Mouse (Mus musculus): ENCODE measurements around the gene Mageh1.
A peak's percentile ranks its signal among the peaks of the same experiment; 100 is the strongest.
"Not testable (repeated sequence)": the region's sequence is repeated elsewhere in the genome, so short reads cannot be mapped to it uniquely, and the experiment has no call there.

Mageh1 gene

DNA sequence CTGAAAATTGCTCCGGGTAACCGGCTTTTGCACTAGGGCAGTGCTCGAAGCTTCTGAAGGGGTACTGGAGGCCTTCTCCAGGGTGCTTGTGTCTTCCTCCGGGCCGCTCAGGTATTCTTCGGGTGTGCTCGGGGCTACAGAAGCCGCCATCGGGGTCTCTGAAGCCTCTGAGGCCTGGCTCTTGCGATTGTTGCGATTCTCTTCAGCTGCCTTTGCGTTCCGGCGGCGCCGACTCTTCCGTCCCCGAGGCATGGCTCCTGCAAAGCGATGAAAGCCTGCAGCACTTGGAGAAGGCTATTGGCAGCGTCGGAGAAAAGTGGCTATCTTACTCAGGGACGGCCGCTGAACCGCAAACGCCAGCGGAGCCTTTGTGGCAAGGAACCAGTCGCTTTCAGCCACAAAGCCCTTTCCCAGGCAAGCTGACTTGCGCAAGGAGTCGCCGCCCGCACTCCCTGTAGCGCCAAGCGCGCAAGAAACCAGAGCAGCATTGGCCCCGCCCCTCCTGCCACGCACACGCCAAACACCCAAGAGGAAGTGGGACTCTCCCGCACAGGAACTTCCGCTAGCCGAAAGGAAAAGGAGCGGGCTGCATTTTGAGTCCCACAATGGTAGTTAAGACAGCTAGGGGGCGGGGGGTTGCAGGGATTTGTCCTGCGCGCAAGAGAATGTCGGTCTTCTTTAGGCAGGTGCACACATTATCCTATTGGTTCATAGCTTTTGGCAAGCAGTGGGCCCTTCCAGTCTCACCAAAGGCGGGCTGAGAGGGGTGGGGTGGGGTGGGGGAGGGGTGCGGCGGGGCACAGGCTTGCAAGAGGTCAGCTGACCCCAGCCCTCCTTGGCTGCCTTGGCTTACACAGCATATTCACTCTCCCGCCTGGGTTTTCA is at the start of gene Mageh1:
Gene Mageh1 (minus strand): TSS at position 489 of the 885 bp plus-strand sequence.
- peak; percentile 86 for DNase-seq (ENCODE audit: low read depth, low spot score)

GRCm38 (mm10) chrX:153037972-153038744 is 783 bp upstream of the Mageh1 start:
- not testable (repeated sequence) for DNase-seq (ENCODE audit: low read depth, low spot score)

DNA sequence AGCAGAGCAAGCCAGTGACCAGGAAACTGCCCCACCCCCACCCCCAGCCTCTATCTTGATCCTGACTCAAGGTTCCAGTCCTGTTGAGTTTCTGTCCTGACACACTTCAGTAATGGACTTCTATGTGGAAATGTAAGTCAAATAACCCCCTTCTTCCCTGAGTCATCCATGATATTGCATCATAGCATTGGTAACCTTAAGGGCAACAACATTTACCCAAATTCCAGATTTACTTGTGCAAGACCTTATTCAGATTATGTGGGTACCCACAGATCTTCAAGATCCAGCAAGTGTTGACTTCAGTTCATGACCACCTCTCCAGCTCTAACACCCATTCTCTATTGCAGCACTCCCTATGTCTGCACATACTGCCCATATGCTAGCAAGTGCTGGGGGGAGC is 5.8 kb downstream of the Mageh1 start:
- DNase-seq (ENCODE audit: low read depth, low spot score), result not testable (repeated sequence)

DNA sequence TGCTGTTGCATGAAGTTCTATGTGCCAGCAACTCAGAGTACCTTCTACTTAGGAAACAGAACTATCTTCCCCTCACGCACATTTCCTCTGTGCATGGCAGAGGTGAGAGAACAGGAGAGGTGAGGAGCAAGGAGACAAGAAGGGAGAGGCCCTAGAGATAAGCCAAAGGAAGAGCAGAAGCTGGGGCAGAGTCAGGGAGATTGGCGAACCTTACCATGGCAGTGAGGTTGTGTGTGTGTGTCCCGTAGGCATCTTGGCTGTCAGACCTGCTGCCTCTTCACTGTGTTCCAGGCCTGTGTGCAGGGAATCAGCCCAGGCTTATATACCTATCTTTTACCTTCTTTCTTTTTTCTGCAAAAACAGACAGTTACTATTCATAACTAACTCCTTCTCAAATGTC is 11.7 kb downstream of the Mageh1 start:
- DNase-seq (ENCODE audit: low read depth, low spot score), result not testable (repeated sequence)

DNA sequence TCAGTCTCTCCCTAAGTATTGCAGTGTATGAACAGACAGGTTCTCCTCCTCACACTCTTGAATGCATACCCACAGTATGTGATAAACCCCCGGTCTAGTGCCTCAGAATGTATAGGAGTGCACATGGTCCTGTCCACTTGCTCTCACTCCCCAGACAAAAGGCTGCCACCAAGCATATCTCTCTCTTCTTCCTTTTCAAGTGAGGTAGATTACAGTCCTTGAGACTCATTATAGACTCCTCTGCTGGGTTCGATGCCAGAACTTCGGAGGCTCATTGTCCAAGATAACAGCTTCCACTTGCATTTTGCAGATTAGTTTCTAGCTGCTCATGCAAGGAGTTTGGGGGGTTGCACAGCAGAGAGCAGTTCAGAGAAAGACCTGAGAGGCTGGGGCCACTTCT is 12.1 kb downstream of the Mageh1 start:
- not testable (repeated sequence) for DNase-seq (ENCODE audit: low read depth, low spot score)

- DNase-seq (ENCODE audit: low read depth, low spot score), result no peak
Observed at GRCm38 (mm10) chrX:153007685-153008047, 29.7 kb downstream of the Mageh1 start.

DNA sequence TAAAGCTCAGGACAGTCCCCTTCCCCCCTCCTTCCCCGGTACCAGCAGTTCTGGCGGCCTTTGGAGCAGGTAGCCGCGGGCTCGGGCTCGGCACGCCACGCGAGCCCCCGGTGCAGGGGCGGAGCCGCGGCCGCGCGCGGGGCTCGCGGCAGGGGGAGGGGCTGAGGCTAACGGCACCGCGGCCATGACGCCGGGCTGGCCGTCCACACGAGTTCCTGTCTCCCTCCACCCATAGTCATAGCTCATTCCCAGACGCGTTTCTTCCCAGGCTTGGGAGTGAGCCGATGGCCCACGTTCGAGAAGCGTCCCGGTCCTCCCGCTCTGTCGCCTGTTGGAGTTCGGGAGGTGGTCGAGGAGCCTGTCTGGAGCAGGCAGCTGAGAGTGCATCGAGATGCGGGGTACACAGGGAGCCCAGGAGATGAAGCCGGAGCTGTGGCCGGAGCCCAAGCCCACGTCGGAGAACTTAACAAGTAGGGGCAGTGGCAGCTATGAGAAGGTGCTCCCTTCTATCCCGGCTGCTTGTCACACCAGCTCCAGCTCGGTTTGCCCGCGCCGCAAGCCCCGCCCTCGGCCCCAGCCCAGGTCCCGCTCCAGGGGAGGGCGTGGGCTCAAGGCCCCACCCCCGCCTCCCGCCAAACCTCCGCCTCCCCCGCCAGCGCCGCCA is 30.2 kb downstream of the Mageh1 start:
- no peak for DNase-seq (ENCODE audit: low read depth, low spot score)

DNA sequence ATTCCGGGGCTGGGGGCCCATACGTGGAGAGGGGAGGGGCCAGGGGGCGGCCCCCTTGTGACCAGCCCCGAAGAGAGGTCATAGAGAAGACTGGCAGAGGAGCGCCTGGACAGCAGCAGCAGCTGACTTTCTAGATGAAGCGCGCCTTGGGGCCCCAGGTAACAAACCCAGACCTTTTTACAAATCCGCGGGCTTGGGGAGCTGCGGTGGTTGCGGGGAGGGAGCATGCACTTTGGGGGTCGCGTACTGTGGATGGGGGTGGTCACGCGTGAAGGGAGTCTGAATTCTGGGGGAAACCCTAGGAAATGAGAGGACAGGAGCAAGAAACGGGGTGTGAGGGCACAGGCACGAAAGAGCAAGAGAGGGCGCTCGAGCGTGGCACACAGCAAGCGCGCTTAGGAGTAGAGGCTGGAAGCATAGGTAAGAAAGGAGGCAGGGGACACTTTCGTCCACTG is 31.0 kb downstream of the Mageh1 start, which contains the start of gene Usp51:
Gene Usp51 (plus strand): TSS at position 83 of the 455 bp plus-strand sequence.
- DNase-seq (ENCODE audit: low read depth, low spot score), result no peak

DNA sequence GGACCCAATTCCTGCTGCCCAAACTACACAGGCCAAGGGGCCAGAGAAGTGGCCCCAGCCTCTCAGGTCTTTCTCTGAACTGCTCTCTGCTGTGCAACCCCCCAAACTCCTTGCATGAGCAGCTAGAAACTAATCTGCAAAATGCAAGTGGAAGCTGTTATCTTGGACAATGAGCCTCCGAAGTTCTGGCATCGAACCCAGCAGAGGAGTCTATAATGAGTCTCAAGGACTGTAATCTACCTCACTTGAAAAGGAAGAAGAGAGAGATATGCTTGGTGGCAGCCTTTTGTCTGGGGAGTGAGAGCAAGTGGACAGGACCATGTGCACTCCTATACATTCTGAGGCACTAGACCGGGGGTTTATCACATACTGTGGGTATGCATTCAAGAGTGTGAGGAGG is 41.3 kb downstream of the Mageh1 start:
- DNase-seq (ENCODE audit: low read depth, low spot score), result not testable (repeated sequence)

DNA sequence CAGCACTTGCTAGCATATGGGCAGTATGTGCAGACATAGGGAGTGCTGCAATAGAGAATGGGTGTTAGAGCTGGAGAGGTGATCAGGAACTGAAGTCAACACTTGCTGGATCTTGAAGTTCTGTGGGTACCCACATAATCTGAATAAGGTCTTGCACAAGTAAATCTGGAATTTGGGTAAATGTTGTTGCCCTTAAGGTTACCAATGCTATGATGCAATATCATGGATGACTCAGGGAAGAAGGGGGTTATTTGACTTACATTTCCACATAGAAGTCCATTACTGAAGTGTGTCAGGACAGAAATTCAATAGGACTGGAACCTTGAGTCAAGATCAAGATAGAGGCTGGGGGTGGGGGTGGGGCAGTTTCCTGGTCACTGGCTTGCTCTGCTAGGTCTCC is 47.5 kb downstream of the Mageh1 start:
- DNase-seq (ENCODE audit: low read depth, low spot score), result not testable (repeated sequence)
